In genomic region chr16:45968716-45969115, GRCm38 (mm10) we compare ENCODE assay signal across 13 mouse cellular contexts.
"Had no signal": no experiment of that assay in that cellular context is flagged by ENCODE, and none has a peak within 500 bp of the region (broad histone marks: within the 10 kb centered on the region; RNA-seq: fewer than 3 reads in every experiment).

No protein-coding gene starts in this region.

- H3K27ac ChIP-seq: limb, embryonic 12.5 days; liver, embryonic 15.5 days; midbrain, embryonic 15.5 days; stomach, postnatal 0 days had no signal

- DNase-seq: kidney, adult 8-10 months; kidney, postnatal 36 days; layer of hippocampus, adult 9-11 months; layer of hippocampus, postnatal 36 days; liver; lung, embryonic 14.5 days; lung, postnatal 36 days; right cerebral cortex, postnatal 25 days had no signal

- H3K4me1 ChIP-seq: liver, embryonic 15.5 days; midbrain, embryonic 15.5 days had no signal

- H3K4me2 ChIP-seq: limb, embryonic 12.5 days; liver, embryonic 15.5 days; lung, embryonic 14.5 days; midbrain, embryonic 15.5 days had no signal

- H3K27me3 ChIP-seq: limb, embryonic 12.5 days; liver, embryonic 15.5 days; midbrain, embryonic 15.5 days had no signal

- H3K9me3 ChIP-seq: limb, embryonic 12.5 days; liver, embryonic 15.5 days; midbrain, embryonic 15.5 days had no signal

- H3K4me3 ChIP-seq: limb, embryonic 12.5 days; liver, embryonic 15.5 days; midbrain, embryonic 15.5 days had no signal

- H3K36me3 ChIP-seq: limb, embryonic 12.5 days; liver, embryonic 15.5 days; midbrain, embryonic 15.5 days had no signal

- ATAC-seq: intestine, embryonic 16.5 days had no signal

- H3K9ac ChIP-seq: limb, embryonic 12.5 days; liver, embryonic 15.5 days; lung, embryonic 14.5 days; midbrain, embryonic 15.5 days had no signal
